Mouse (Mus musculus) erythroid progenitor cell, adult 5-6 weeks (primary cell): ENCODE measurements around the gene Utp6. TPM values are rescaled to one million over a fixed set of nuclear protein-coding genes. Genes with fewer than 3 reads are reported as not detected.

ENCODE experiments used
- ATAC-seq: replicated peaks from 2 replicates; pipeline ENCODE4 v1.8.0; 2016; ENCODE audit warnings: moderate number of reproducible peaks, mild to moderate bottlenecking, moderate TSS enrichment, inconsistent platforms; ENCODE audit not compliant: poor library complexity, low FRiP score, severe bottlenecking
- total RNA-seq, 2 experiments: library from RNA; stranded (forward) in 1 of 2; stranded (reverse) in 1 of 2; fragments of 150-400 nt in 1 of 2; fragments of 186-747, 209-891 nt in 1 of 2; gene quantifications; 2 replicates each; pipeline versions ENCODE4 v1.2.3 to v1.2.4; 2015 to 2017; ENCODE audit warnings: low replicate concordance in 2 of 2

Gene Utp6
- total RNA-seq, 2 experiments from 2014 or later, result 12.3 to 20.5 TPM

- no peak for ATAC-seq
Observed at GRCm38 (mm10) chr11:79963212-79963974, 1.2 kb upstream of the Utp6 start.

GRCm38 (mm10) chr11:79962877-79963183, 640 bp upstream of the Utp6 start:
- ATAC-seq, result peak; percentile 40; the same call in 1 of the 2 replicates

GRCm38 (mm10) chr11:79961346-79962124, 655 bp downstream of the Utp6 start:
- peak; percentile 46 for ATAC-seq

- no peak for ATAC-seq
Observed at GRCm38 (mm10) chr11:79947265-79947664, 14.9 kb downstream of the Utp6 start.

- ATAC-seq, result 0 out of 2 replicates have a peak, but pooled peaks have one; percentile 34
Observed at GRCm38 (mm10) chr11:79943601-79944000, 18.6 kb downstream of the Utp6 start.

DNA sequence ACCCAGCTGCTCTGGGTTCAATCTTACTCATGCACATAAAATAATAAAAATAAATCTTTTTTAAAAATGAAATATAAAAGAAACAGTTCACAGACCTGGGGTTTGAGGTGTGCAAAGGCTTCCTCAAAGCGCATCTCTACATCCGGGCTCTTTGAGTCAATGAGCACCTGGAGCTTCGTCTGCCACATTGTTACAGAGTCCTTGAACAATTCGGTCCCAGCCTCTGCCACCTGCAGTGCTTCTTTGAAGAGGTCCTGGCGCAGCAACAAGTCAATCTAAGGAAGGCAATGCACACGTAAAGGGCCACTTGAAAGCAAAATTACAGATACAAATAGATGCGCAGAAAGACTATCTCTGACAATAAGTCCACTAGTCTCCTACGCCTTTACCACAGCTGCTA, 19.1 kb downstream of the Utp6 start:
- ATAC-seq, result no peak

- ATAC-seq, result no peak
Observed at GRCm38 (mm10) chr11:79935766-79936165, 26.4 kb downstream of the Utp6 start.

GRCm38 (mm10) chr11:79922766-79923165, 39.4 kb downstream of the Utp6 start:
- no peak for ATAC-seq

GRCm38 (mm10) chr11:79922157-79922556, 40.0 kb downstream of the Utp6 start:
- no peak for ATAC-seq

DNA sequence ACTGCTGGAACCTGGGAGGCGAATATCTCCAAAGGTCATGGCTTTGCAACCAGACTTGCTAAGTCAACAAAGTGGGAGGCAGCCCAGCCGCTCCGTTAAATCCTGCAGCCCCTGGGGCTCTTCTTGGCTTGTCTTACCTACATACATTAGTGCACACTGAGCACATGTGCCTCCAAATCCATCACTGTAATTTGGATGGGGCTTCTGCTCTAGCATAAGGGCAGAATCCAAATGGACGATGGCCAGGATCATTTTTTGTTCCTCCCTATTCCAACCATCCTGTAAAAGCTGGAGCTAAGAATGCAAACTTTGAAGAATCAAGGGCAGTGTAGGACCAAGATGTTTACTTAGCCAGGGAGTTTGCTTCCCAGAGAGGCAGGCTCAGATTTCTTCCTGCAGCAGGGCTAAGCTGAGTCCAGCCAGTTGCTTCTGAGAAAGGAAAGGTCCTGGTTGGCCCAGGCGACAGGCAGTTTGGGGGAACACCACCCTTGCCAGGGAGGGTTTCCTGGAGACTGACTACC, 41.6 kb downstream of the Utp6 start:
- ATAC-seq, result no peak

DNA sequence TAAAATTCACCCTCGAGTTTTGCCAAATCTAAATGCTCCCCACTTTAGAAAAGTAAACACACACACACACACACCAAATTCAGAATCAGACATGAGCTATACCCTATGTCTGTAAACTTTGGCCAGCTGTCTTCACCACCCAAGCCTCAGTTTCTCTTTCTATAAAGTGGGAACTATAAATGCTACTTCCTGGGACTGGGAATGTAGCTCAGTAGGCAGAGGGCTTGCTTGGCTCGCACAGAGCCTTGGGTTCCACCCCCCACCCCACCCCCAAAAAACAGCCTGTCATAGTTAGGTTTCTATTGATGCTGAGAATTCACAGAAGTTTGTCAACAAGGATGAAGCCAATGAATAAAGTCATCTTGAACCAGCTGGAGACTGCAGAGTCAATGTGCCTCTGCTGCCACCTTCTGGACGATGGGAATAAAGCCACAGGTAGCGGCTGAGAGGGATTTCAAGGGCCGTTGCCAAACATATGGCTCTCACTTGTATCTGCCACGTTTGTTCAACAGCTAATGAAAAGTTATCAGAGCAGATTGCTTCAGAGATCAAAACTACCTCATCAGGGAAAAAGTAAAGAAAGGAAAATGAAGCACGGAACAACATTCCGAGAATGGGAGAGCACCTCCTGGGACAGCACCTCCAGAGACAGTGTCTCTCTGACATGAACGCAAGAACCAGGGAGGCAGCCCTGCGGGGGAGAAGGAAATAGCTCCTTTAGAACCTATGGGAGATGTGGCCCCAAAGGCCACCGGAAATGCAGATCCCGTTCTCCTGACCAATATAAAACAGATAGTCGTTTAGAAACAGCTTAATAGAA, 42.3 kb downstream of the Utp6 start:
- peak; percentile 81 for ATAC-seq

- no peak for ATAC-seq
Observed at GRCm38 (mm10) chr11:79915696-79916349, 46.4 kb downstream of the Utp6 start.

GRCm38 (mm10) chr11:79908600-79909483, 53.3 kb downstream of the Utp6 start:
- ATAC-seq, result no peak

DNA sequence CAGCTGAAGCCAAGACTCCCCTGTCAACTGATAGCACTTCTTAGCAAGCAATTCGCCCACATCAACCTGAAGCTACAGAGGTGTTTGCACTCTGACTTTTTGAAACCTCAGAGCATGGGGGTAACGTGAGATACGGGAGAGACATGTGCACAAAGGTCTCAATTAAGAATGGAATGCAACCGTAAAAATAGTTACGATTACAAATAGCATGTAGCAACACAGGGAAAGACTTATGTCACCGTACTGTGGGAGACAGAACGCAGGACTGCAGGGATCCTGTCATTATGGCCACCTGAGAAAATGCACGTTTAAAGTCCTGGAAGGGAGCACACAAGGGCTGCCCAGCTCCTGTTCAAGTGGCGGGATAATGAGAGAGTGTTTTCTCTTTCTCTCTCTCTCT, 55.3 kb downstream of the Utp6 start:
- ATAC-seq, result no peak

GRCm38 (mm10) chr11:79902881-79903481, 59.2 kb downstream of the Utp6 start:
- ATAC-seq, result no peak

GRCm38 (mm10) chr11:79901146-79901545, 61.0 kb downstream of the Utp6 start:
- no peak for ATAC-seq

GRCm38 (mm10) chr11:79892259-79892658, 69.9 kb downstream of the Utp6 start:
- no peak for ATAC-seq

- ATAC-seq, result no peak
Observed at GRCm38 (mm10) chr11:79890822-79891221, 71.4 kb downstream of the Utp6 start.
